8 mouse cellular contexts compared by ENCODE assay signal in genomic region chr8:119585901-119586300, GRCm38 (mm10). TPM values are rescaled to one million over a fixed set of nuclear protein-coding genes. Genes with fewer than 3 reads are reported as not detected.
DNase-seq lines count a peak whose midpoint lies in the region; ATAC-seq lines count a peak whose summit lies in the region.

No protein-coding gene starts in this region.

- peaks cover 3% of the 10 kb centered on the region; the same call in 1 of the 2 replicates for H3K4me1 ChIP-seq in lung, embryonic 16.5 days (replicated peaks; ENCODE audit: control insufficient read depth, insufficient read depth, low read length)
- peaks cover 4% of the 10 kb centered on the region; the same call in 1 of the 2 replicates for H3K4me1 ChIP-seq in forebrain, embryonic 12.5 days

- peak overlapping the region; percentile 47 for H3K4me3 ChIP-seq in lung, embryonic 16.5 days (ENCODE audit: low read length)
- peak overlapping the region; percentile 36 for H3K4me3 ChIP-seq in forebrain, embryonic 12.5 days (replicated peaks)

- DNase-seq in lung, postnatal 14 days = no peak
- DNase-seq in liver = peak; percentile 56
- peak; percentile 73 for DNase-seq in splenic B cell, adult 2 months (ENCODE audit: low read depth, low spot score)
- DNase-seq in gastrocnemius, adult 18-20 months (ENCODE audit: low spot score) = no peak
- no peak for DNase-seq in embryo, embryonic 10 days (ENCODE audit: low spot score)
- no peak for DNase-seq in gastrocnemius, postnatal 25 days

- H3K27ac ChIP-seq in lung, embryonic 16.5 days (ENCODE audit: low read length) = no peak overlapping the region
- H3K27ac ChIP-seq in forebrain, embryonic 12.5 days = no peak overlapping the region

- 5% methylated on average over 24 of the region's 24 CpGs for WGBS in lung, embryonic 16.5 days
- WGBS in forebrain, embryonic 12.5 days = 20% methylated on average over 16 of the region's 24 CpGs

- no peaks in the 10 kb centered on the region for H3K36me3 ChIP-seq in lung, embryonic 16.5 days (ENCODE audit: control insufficient read depth, insufficient read depth, low read length)
- no peaks in the 10 kb centered on the region for H3K36me3 ChIP-seq in forebrain, embryonic 12.5 days (replicated peaks)
- H3K36me3 ChIP-seq in splenic B cell, adult 2 months (ENCODE audit: control insufficient read depth, insufficient read depth, low read length, poor library complexity, severe bottlenecking) = no peaks in the 10 kb centered on the region

- ATAC-seq in lung, embryonic 16.5 days (ENCODE audit: low read depth) = peak; percentile 69
- no peak for ATAC-seq in forebrain, embryonic 12.5 days (ENCODE audit: low FRiP score)

- H3K4me2 ChIP-seq in lung, embryonic 16.5 days (ENCODE audit: low read depth, low read length) = peak overlapping the region; percentile 72
- peak overlapping the region; percentile 54 for H3K4me2 ChIP-seq in forebrain, embryonic 12.5 days

- peak overlapping the region; percentile 68 for H3K9ac ChIP-seq in lung, embryonic 16.5 days (ENCODE audit: low read length)
- H3K9ac ChIP-seq in forebrain, embryonic 12.5 days = peak overlapping the region; percentile 29; the same call in 1 of the 2 replicates

- H3K9me3 ChIP-seq in lung, embryonic 16.5 days (ENCODE audit: control insufficient read depth, low read length) = no peaks in the 10 kb centered on the region
- H3K9me3 ChIP-seq in forebrain, embryonic 12.5 days = no peaks in the 10 kb centered on the region

- H3K27me3 ChIP-seq in lung, embryonic 16.5 days (ENCODE audit: control insufficient read depth, insufficient read depth, low read depth, low read length) = no peaks in the 10 kb centered on the region; the same call in 1 of the 2 replicates
- H3K27me3 ChIP-seq in forebrain, embryonic 12.5 days = peaks cover 4% of the 10 kb centered on the region; the same call in 1 of the 2 replicates
- H3K27me3 ChIP-seq in splenic B cell, adult 2 months (ENCODE audit: control insufficient read depth, insufficient read depth, low read length, poor library complexity, severe bottlenecking) = no peaks in the 10 kb centered on the region

RNA-seq across cellular contexts. Expression of gene Dnaaf1, which starts 10.9 kb away (rescaled TPM):
- polyA plus RNA-seq in lung, embryonic 16.5 days (2015; fragmentation: Nextera tagmentation; extraction: Ambion mirVana) = 2.7 and 3.9 TPM in 2 replicates
- 0.21 and 0.26 TPM in 2 replicates for polyA plus RNA-seq in forebrain, embryonic 12.5 days (2016; fragmentation: Nextera tagmentation; extraction: Ambion mirVana)
- not detected for total RNA-seq in gastrocnemius, adult 18-20 months (2021)
- total RNA-seq in gastrocnemius, postnatal 25 days (2021) = not detected

RNA-seq across cellular contexts. Expression of gene Hsdl1, which starts 10.9 kb away (rescaled TPM):
- 29.1 and 30.8 TPM in 2 replicates for polyA plus RNA-seq in lung, embryonic 16.5 days (2015; fragmentation: Nextera tagmentation; extraction: Ambion mirVana)
- 97.2 and 102 TPM in 2 replicates for polyA plus RNA-seq in forebrain, embryonic 12.5 days (2016; fragmentation: Nextera tagmentation; extraction: Ambion mirVana)
- total RNA-seq in gastrocnemius, adult 18-20 months (2021) = 10 to 100 TPM; 13.4 to 16.3 TPM
- total RNA-seq in gastrocnemius, postnatal 25 days (2021) = 10 to 100 TPM; 11.2 to 13.3 TPM

RNA-seq across cellular contexts. Expression of gene Taf1c, which starts 19.1 kb away (rescaled TPM):
- 10.6 and 10.7 TPM in 2 replicates for polyA plus RNA-seq in lung, embryonic 16.5 days (2015; fragmentation: Nextera tagmentation; extraction: Ambion mirVana)
- polyA plus RNA-seq in forebrain, embryonic 12.5 days (2016; fragmentation: Nextera tagmentation; extraction: Ambion mirVana) = 14.7 and 15.9 TPM in 2 replicates
- total RNA-seq in gastrocnemius, adult 18-20 months (2021) = 1 to 10 TPM; 4.8 to 5.5 TPM
- 1 to 10 TPM; 3.4 to 4.0 TPM for total RNA-seq in gastrocnemius, postnatal 25 days (2021)

RNA-seq across cellular contexts. Expression of gene Adad2, which starts 26.6 kb away (rescaled TPM):
- not detected in 2 replicates for polyA plus RNA-seq in lung, embryonic 16.5 days (2015; fragmentation: Nextera tagmentation; extraction: Ambion mirVana)
- 0.09 and 0.13 TPM in 2 replicates for polyA plus RNA-seq in forebrain, embryonic 12.5 days (2016; fragmentation: Nextera tagmentation; extraction: Ambion mirVana)
- total RNA-seq in gastrocnemius, adult 18-20 months (2021) = under 1 TPM in 1 of 2 experiments, not detected in 1; 0.14 TPM
- total RNA-seq in gastrocnemius, postnatal 25 days (2021) = under 1 TPM in 1 of 2 experiments, not detected in 1; 0.23 TPM

RNA-seq across cellular contexts. Expression of gene Mbtps1, which starts 27.4 kb away (rescaled TPM):
- polyA plus RNA-seq in lung, embryonic 16.5 days (2015; fragmentation: Nextera tagmentation; extraction: Ambion mirVana) = 118 and 126 TPM in 2 replicates
- polyA plus RNA-seq in forebrain, embryonic 12.5 days (2016; fragmentation: Nextera tagmentation; extraction: Ambion mirVana) = 89.7 and 92.4 TPM in 2 replicates
- 10 to 100 TPM; 20.2 to 21.1 TPM for total RNA-seq in gastrocnemius, adult 18-20 months (2021)
- 10 to 100 TPM; 26.7 to 27.0 TPM for total RNA-seq in gastrocnemius, postnatal 25 days (2021)

Comparison
In these comparisons a context has a peak if more than half of its experiments do, and no peak if none do; other contexts are left out.
1. DNase-seq: peak in liver (single experiment) and splenic B cell, adult 2 months (single experiment); none in lung, postnatal 14 days (single experiment), gastrocnemius, adult 18-20 months (single experiment), embryo, embryonic 10 days (single experiment) and gastrocnemius, postnatal 25 days (single experiment).